Mouse (Mus musculus) cerebellum, adult 2 months (tissue): ENCODE results near the gene Msh5.

Source experiments
- CTCF ChIP-seq: fragments of 200-500 bp; IDR thresholded peaks from 2 replicates; pipeline ENCODE4 v1.5.1; 2011; ENCODE audit warnings: low read depth, mild to moderate bottlenecking, control low read depth, low read length, moderate library complexity, borderline replicate concordance; ENCODE audit not compliant: insufficient read depth
- POLR2A ChIP-seq: fragments of 200-500 bp; IDR thresholded peaks from 2 replicates; pipeline ENCODE4 v1.6.1; 2011; ENCODE audit warnings: low read length, control low read depth, borderline replicate concordance; ENCODE audit not compliant: insufficient read depth

DNA sequence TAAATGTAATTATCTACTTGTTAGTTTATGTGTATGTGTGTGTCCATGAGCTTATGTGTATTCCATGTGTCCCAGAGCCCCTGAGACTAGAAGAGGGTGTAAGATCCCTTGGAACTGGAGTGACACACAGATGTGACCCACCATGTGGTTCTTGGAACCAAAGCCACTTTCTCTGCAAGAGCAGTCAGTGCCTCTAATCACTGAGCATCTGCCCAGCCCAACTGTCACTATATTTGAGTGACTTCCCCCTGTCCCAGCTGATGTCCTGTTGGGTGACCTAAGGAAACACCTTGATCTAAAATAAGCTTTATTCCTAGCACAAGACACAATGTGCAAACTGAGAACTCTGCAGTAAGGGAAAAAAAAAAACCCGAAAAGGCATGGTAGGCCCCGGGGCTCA is 18.2 kb downstream of the Msh5 start:
- TF ChIP-seq POLR2A (no peak), CTCF (no peak)
